Mouse (Mus musculus): Measurements from ENCODE around the gene Acoxl. TPM values are rescaled to one million over a fixed set of nuclear protein-coding genes. Genes with fewer than 3 reads are reported as not detected.

Acoxl gene
- polyA plus RNA-seq, 1 experiment from 2014 or later: 0.09 TPM

DNA sequence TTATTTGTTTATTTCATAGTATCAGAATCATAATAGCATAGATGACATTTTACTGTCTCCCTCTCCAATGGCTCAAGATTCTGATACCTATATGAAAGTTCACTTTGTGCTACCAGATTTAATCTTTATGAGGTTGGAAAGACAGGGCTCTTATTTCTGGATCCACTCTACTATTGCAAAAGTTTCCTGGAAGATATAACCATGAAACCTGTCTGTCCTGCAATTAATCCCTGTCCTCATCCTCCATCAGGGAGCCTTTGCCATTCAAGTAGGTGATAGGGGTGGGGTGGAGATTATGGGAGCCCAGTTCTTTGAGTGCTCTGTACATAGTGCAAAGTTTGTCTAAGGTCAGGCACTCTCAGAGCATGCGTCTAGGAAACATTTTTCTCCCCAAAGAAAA, 2.7 kb downstream of the Acoxl start:
- H3K9ac ChIP-seq (ENCODE audit: low read length): no peak overlapping the region
- WGBS: 95% methylated on average over 1 of the region's 1 CpGs

DNA sequence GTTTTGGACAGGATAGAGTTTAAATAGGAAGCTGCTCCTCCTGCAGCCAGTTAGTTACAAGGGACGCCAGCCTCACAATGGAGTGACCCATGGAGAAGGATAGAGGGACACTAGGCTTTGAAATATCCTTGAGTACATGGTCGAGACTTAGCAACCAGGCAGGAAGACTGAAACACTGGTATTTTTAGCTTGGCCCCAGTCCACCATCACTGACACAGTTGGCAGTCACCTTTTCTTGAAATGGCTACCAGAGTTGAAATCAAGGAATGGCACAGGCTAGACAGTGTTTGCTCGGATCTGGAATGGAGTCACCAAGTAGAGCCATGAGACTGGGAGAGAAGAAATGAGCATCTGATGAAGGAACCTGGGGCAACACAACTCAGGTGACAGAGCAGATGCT, 3.7 kb downstream of the Acoxl start:
- Histone ChIP-seq H3K9ac (ENCODE audit: low read length) (no peak overlapping the region), H3K9me3 (ENCODE audit: control insufficient read depth, low read length) (no peaks in the 10 kb centered on the region), H3K27ac (ENCODE audit: low read depth, low read length) (no peak overlapping the region), H3K4me3 (ENCODE audit: low read depth, low read length) (no peak overlapping the region), H3K27me3 (ENCODE audit: control insufficient read depth, insufficient read depth, low read length) (peaks cover 10% of the 10 kb centered on the region), H3K4me2 (ENCODE audit: low read depth) (no peak overlapping the region), H3K36me3 (ENCODE audit: control insufficient read depth, insufficient read depth, low read length) (no peaks in the 10 kb centered on the region), H3K4me1 (ENCODE audit: control insufficient read depth, insufficient read depth, low read length) (no peaks in the 10 kb centered on the region)
- ATAC-seq (ENCODE audit: insufficient read depth, low FRiP score, low TSS enrichment): no peak
- WGBS: 72% methylated on average over 3 of the region's 3 CpGs
- DNase-seq (ENCODE audit: low spot score): no peak

More for the DNA sequence above, 2.7 kb downstream of the Acoxl start:
- no peak for DNase-seq (ENCODE audit: low spot score)
- Histone ChIP-seq H3K4me3 (ENCODE audit: low read depth, low read length) (no peak overlapping the region), H3K27me3 (ENCODE audit: control insufficient read depth, insufficient read depth, low read length) (peaks cover 10% of the 10 kb centered on the region), H3K4me1 (ENCODE audit: control insufficient read depth, insufficient read depth, low read length) (no peaks in the 10 kb centered on the region), H3K4me2 (ENCODE audit: low read depth) (no peak overlapping the region), H3K36me3 (ENCODE audit: control insufficient read depth, insufficient read depth, low read length) (no peaks in the 10 kb centered on the region), H3K9me3 (ENCODE audit: control insufficient read depth, low read length) (no peaks in the 10 kb centered on the region), H3K27ac (ENCODE audit: low read depth, low read length) (no peak overlapping the region)
- no peak for ATAC-seq (ENCODE audit: insufficient read depth, low FRiP score, low TSS enrichment)

DNA sequence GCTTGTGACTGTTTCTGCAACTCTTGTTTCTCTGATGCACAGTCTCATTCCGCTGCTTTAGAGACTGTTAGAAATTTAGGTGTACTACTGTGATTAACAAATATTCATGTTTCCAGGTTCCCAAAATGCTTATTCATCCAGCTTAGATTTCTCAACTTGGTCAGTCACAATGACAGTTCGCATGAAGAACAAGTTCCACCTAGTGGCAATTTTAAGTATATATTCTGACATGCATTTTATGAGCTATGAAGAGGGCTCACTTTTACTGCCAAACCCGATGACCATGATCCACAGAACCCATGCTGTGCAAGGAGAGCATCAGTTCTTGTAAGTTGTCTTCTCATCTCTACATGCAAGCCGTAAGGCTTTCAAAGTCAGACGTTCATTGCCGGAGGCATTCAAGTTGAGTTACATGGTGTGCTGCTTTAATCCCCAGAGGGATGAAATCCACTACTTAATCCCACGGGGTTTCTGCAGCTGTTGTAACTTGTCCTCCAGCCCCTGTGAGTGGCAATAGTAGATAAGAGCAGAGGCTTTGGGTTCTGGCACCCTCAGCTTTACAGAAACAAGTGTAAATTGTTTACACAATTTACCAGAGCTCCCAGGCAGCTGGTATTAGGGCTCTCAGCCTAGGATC, 6.8 kb downstream of the Acoxl start:
- no peak overlapping the region for H3K9ac ChIP-seq (ENCODE audit: low read length)
- H3K4me1 ChIP-seq (ENCODE audit: control insufficient read depth, insufficient read depth, low read length): no peaks in the 10 kb centered on the region
- H3K27ac ChIP-seq (ENCODE audit: low read depth, low read length): no peak overlapping the region
- H3K9me3 ChIP-seq (ENCODE audit: control insufficient read depth, low read length): no peaks in the 10 kb centered on the region
- H3K27me3 ChIP-seq (ENCODE audit: control insufficient read depth, insufficient read depth, low read length): no peaks in the 10 kb centered on the region; the same call in 1 of the 2 replicates
- ATAC-seq (ENCODE audit: insufficient read depth, low FRiP score, low TSS enrichment) (no peak), DNase-seq (ENCODE audit: low spot score) (no peak)
- 65% methylated on average over 7 of the region's 7 CpGs for WGBS
- H3K36me3 ChIP-seq (ENCODE audit: control insufficient read depth, insufficient read depth, low read length): no peaks in the 10 kb centered on the region
- no peak overlapping the region for H3K4me3 ChIP-seq (ENCODE audit: low read depth, low read length)
- no peak overlapping the region for H3K4me2 ChIP-seq (ENCODE audit: low read depth)

DNA sequence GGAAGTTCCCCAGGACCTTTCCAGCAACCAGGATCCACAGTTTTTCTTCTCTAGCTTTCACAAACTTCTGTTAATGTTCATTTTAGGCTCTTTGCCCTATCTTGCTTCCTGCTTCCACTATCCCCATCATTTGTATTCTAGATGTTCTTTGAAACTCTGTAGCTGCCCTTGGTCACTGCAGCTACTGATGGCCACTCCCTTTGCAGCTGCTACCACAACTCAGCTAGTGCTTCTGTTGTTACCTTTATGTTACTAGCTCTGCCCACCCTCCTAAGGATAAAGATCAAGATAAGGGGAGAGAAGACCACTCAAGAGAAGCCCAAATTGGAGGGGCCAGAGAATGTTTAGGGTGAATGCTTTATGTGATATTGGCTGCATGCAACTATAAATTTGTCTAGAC, 7.3 kb downstream of the Acoxl start:
- H3K4me3 ChIP-seq (ENCODE audit: low read depth, low read length): no peak overlapping the region

DNA sequence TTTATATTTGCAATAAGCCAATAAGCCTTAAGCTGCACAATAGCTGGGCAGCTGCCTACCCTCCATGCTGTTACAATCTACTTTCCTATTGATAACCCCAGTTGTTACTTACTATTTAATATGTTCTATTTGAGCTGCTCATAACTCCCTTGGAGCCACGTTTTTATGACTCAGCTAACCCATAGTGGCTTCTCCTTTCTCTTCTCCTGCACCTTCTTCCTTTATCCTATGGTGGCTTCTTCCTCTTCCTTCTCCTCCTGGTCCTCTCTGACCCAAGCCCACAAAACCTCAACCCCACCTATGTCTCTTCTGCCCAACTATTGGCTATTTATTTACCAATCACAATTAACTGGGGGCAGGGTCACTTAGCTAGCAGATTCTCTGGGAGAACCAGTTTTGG, 7.9 kb downstream of the Acoxl start:
- Histone ChIP-seq H3K4me2 (ENCODE audit: low read depth) (no peak overlapping the region), H3K9me3 (ENCODE audit: control insufficient read depth, low read length) (no peaks in the 10 kb centered on the region), H3K27ac (ENCODE audit: low read depth, low read length) (no peak overlapping the region), H3K4me1 (ENCODE audit: control insufficient read depth, insufficient read depth, low read length) (no peaks in the 10 kb centered on the region), H3K36me3 (ENCODE audit: control insufficient read depth, insufficient read depth, low read length) (no peaks in the 10 kb centered on the region), H3K9ac (ENCODE audit: low read length) (no peak overlapping the region), H3K4me3 (ENCODE audit: low read depth, low read length) (no peak overlapping the region), H3K27me3 (ENCODE audit: control insufficient read depth, insufficient read depth, low read length) (no peaks in the 10 kb centered on the region)
- ATAC-seq (ENCODE audit: insufficient read depth, low FRiP score, low TSS enrichment) (no peak), DNase-seq (ENCODE audit: low spot score) (no peak)
- 41% methylated on average over 1 of the region's 1 CpGs for WGBS

More for the DNA sequence above, 7.3 kb downstream of the Acoxl start:
- DNase-seq (ENCODE audit: low spot score): no peak
- no peak overlapping the region for H3K4me2 ChIP-seq (ENCODE audit: low read depth)
- H3K9me3 ChIP-seq (ENCODE audit: control insufficient read depth, low read length): no peaks in the 10 kb centered on the region
- no peak for ATAC-seq (ENCODE audit: insufficient read depth, low FRiP score, low TSS enrichment)
- H3K27me3 ChIP-seq (ENCODE audit: control insufficient read depth, insufficient read depth, low read length): no peaks in the 10 kb centered on the region; the same call in 1 of the 2 replicates
- no peak overlapping the region for H3K9ac ChIP-seq (ENCODE audit: low read length)
- no peaks in the 10 kb centered on the region for H3K36me3 ChIP-seq (ENCODE audit: control insufficient read depth, insufficient read depth, low read length)
- H3K4me1 ChIP-seq (ENCODE audit: control insufficient read depth, insufficient read depth, low read length): no peaks in the 10 kb centered on the region
- no peak overlapping the region for H3K27ac ChIP-seq (ENCODE audit: low read depth, low read length)

DNA sequence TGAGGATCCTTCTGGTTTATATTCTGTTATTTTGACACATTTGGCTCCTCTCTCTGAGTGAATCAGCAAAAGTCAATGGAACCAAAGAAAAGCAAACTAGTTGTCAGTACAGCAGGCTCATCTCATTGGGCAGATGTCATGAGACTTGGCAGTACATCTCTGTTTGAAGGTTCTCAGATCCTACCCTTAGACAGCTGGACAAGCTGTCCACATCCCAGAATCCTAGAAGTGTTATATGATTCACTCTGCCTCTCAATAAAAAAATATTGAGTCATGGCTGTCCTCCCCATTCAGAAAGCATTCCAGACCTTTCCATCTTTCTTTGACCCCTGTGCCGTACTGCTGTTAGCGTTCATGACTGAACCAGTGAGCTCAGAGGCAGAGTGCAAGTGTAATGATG, 11.7 kb downstream of the Acoxl start:
- H3K36me3 ChIP-seq (ENCODE audit: control insufficient read depth, insufficient read depth, low read length): no peaks in the 10 kb centered on the region
- no peaks in the 10 kb centered on the region for H3K4me1 ChIP-seq (ENCODE audit: control insufficient read depth, insufficient read depth, low read length)
- WGBS: 84% methylated on average over 2 of the region's 2 CpGs
- H3K4me3 ChIP-seq (ENCODE audit: low read depth, low read length): no peak overlapping the region
- H3K27me3 ChIP-seq (ENCODE audit: control insufficient read depth, insufficient read depth, low read length): no peaks in the 10 kb centered on the region
- no peak overlapping the region for H3K4me2 ChIP-seq (ENCODE audit: low read depth)
- H3K27ac ChIP-seq (ENCODE audit: low read depth, low read length): no peak overlapping the region
- DNase-seq (ENCODE audit: low spot score): no peak
- no peak overlapping the region for H3K9ac ChIP-seq (ENCODE audit: low read length)
- no peak for ATAC-seq (ENCODE audit: insufficient read depth, low FRiP score, low TSS enrichment)
- H3K9me3 ChIP-seq (ENCODE audit: control insufficient read depth, low read length): no peaks in the 10 kb centered on the region

DNA sequence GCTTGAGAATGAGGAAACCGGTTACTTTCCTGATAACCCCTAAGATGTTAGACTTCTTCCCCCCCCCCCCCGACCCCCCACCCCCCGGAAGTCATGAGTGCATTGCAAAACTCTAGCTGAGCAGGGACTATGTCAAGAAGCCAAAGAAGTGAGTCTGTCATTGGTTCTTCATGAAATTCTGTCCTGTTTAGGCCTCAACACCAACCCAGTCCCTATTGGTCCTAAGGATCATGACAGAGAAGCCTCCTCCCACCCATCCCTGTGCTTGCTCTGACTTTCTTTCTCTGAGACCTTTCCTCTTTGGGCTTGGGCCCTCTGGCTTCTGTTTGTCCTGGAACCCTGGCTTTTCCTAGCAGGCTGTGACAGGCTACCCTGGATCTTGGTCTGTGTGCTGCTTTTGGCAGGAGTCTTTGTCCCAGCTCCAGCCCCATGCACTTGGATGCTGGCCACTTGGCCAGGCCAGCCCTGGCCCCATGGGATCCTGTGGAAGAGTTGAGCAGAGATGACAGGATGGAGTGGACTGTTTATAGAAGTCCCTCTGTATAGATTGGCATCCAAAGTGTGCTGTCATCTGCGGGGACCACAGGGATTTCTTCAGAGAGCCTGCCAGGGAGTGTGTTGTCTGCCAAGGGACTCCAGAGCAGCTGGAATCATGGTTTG, 15.8 kb downstream of the Acoxl start:
- no peak overlapping the region for H3K27ac ChIP-seq (ENCODE audit: low read depth, low read length)
- no peaks in the 10 kb centered on the region for H3K27me3 ChIP-seq (ENCODE audit: control insufficient read depth, insufficient read depth, low read length)
- H3K4me2 ChIP-seq (ENCODE audit: low read depth): no peak overlapping the region
- H3K9me3 ChIP-seq (ENCODE audit: control insufficient read depth, low read length): no peaks in the 10 kb centered on the region
- no peak overlapping the region for H3K4me3 ChIP-seq (ENCODE audit: low read depth, low read length)
- WGBS: 84% methylated on average over 2 of the region's 4 CpGs
- no peak overlapping the region for H3K9ac ChIP-seq (ENCODE audit: low read length)
- H3K4me1 ChIP-seq (ENCODE audit: control insufficient read depth, insufficient read depth, low read length): no peaks in the 10 kb centered on the region
- ATAC-seq (ENCODE audit: insufficient read depth, low FRiP score, low TSS enrichment) (no peak), DNase-seq (ENCODE audit: low spot score) (no peak)
- H3K36me3 ChIP-seq (ENCODE audit: control insufficient read depth, insufficient read depth, low read length): no peaks in the 10 kb centered on the region

DNA sequence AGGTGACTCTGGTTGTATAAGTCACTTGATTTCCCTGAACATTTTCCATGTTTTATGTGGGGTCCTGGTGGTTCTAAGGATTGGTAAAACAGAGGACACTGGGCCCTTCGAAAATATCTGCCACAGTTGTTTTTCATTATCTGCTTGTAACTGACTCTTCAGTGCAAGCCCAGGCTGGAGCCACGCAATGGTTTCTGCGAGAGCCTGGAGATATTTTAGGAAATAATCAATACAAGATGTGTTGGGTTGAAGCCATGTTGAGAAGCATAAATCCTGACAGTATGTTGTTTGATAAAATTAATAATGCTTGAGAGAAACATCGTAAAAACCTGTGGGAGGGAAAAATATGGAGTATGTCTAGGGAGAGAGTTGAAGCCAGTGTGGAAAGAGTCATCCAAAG, 25.7 kb downstream of the Acoxl start:
- no peaks in the 10 kb centered on the region for H3K9me3 ChIP-seq (ENCODE audit: control insufficient read depth, low read length)
- no peaks in the 10 kb centered on the region for H3K36me3 ChIP-seq (ENCODE audit: control insufficient read depth, insufficient read depth, low read length)
- H3K4me2 ChIP-seq (ENCODE audit: low read depth): no peak overlapping the region
- WGBS: 72% methylated on average over 4 of the region's 4 CpGs
- H3K27ac ChIP-seq (ENCODE audit: low read depth, low read length): no peak overlapping the region
- DNase-seq (ENCODE audit: low spot score): no peak
- no peak overlapping the region for H3K4me3 ChIP-seq (ENCODE audit: low read depth, low read length)
- no peak for ATAC-seq (ENCODE audit: insufficient read depth, low FRiP score, low TSS enrichment)
- H3K4me1 ChIP-seq (ENCODE audit: control insufficient read depth, insufficient read depth, low read length): no peaks in the 10 kb centered on the region
- no peak overlapping the region for H3K9ac ChIP-seq (ENCODE audit: low read length)
- no peaks in the 10 kb centered on the region for H3K27me3 ChIP-seq (ENCODE audit: control insufficient read depth, insufficient read depth, low read length)

DNA sequence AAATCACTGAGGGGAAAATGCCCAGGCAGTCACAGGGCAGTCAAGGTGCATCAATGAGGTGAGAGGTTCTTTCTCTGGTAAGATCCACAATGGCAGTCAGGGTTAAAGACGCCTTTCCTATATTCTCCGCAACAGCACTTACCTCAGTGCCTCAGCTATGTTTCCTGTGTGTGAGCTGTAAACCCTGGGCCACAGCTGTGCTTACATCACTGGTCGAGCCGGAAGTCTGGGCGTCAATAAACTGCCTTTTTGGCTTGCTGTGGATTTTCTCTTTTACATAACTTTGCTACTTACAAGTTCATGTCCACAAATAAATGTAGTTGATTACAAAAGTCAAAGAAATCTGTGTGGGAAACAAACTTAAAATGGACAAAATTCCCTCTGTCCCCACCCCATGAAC, 42.4 kb downstream of the Acoxl start:
- WGBS: 78% methylated on average over 5 of the region's 5 CpGs
- Histone ChIP-seq H3K4me3 (ENCODE audit: low read depth, low read length) (no peak overlapping the region), H3K9me3 (ENCODE audit: control insufficient read depth, low read length) (no peaks in the 10 kb centered on the region), H3K27ac (ENCODE audit: low read depth, low read length) (no peak overlapping the region), H3K27me3 (ENCODE audit: control insufficient read depth, insufficient read depth, low read length) (no peaks in the 10 kb centered on the region), H3K36me3 (ENCODE audit: control insufficient read depth, insufficient read depth, low read length) (no peaks in the 10 kb centered on the region), H3K4me2 (ENCODE audit: low read depth) (no peak overlapping the region), H3K9ac (ENCODE audit: low read length) (no peak overlapping the region), H3K4me1 (ENCODE audit: control insufficient read depth, insufficient read depth, low read length) (no peaks in the 10 kb centered on the region)
- DNase-seq (ENCODE audit: low spot score) (no peak), ATAC-seq (ENCODE audit: insufficient read depth, low FRiP score, low TSS enrichment) (no peak)
